Mouse (Mus musculus) brain, adult 10 weeks (tissue): ENCODE measurements around the gene Taok3. TPM values are rescaled to one million over a fixed set of nuclear protein-coding genes. Genes with fewer than 3 reads are reported as not detected.

Experiments
- polyA plus RNA-seq: library from polyadenylated mRNA; stranded (reverse); fragments of 350-450 nt; fragmentation: Illumina TruSeq; extraction: RNeasy Lipid Tissue Mini Kit (QIAGEN cat#74804); gene quantifications from one replicate; pipeline ENCODE4 v1.2.3, GENCODE M21; 2015; ENCODE audit warnings: low read depth, low replicate concordance

Taok3 gene
- polyA plus RNA-seq, result 32.7 TPM

DNA sequence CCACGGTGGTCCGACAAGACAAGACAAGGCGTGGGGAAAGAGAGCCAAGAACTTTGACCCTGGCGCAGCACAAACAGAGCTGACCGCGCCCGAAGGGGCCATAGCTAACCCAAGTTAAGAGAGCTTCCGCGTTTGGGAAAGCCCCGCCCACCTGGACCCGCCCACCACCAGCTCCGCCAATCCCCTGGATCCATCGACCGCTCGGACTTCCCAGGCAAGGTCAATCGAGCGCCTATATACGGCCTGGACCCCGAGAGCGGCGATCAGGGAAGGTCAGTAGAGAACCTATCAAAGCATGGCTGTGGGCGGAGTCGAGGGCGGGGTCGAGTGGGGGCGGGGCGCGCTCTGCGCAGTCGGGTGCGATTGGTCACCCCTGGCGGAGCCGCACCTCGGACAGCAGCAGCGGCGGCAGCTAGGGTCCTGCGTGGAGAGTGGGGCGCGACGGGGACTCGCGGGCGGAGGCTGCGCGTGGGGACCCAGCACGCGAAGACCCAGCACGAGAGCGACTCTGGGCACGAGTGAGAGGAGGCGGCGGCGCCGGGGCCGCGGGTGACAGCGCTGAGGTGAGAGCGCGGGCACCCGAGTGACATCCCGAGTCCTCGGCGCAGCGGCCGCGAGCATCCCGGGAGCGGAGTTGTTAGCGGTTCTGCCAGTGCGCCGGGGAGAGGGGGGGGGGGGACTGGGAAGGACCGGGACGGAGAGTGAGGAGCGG, at the start of gene Taok3:
Gene Taok3 (plus strand): TSS at position 353 of the 712 bp plus-strand sequence.

GRCm38 (mm10) chr5:117115836-117116366, 4.0 kb upstream of the Taok3 start, which contains the start of gene Suds3:
Gene Suds3 (minus strand): TSS chr5:117116113.

GRCm38 (mm10) chr5:117286831-117287822, 167.2 kb downstream of the Taok3 start, which contains the start of gene Pebp1:
Gene Pebp1 (minus strand): TSS chr5:117287625.

GRCm38 (mm10) chr5:117318741-117319629, 199.1 kb downstream of the Taok3 start, which contains the start of gene Vsig10:
Gene Vsig10 (plus strand): TSS chr5:117319083.

Other genes with a start within 250 kb of the Taok3 start
- 115 TPM for gene Suds3, start 4.0 kb upstream of the Taok3 start, polyA plus RNA-seq
- gene Pebp1, start 167.5 kb downstream of the Taok3 start, polyA plus RNA-seq, result 894 TPM
- gene Vsig10, start 199.0 kb downstream of the Taok3 start, polyA plus RNA-seq, result 3.1 TPM
- gene Wsb2, start 237.2 kb downstream of the Taok3 start, polyA plus RNA-seq, result 280 TPM